Mouse (Mus musculus): ENCODE results near the gene A630001G21Rik. TPM values are rescaled to one million over a fixed set of nuclear protein-coding genes. Genes with fewer than 3 reads are reported as not detected.

Gene A630001G21Rik
- polyA plus RNA-seq, 1 experiment from 2014 or later, result 0.94 TPM

DNA sequence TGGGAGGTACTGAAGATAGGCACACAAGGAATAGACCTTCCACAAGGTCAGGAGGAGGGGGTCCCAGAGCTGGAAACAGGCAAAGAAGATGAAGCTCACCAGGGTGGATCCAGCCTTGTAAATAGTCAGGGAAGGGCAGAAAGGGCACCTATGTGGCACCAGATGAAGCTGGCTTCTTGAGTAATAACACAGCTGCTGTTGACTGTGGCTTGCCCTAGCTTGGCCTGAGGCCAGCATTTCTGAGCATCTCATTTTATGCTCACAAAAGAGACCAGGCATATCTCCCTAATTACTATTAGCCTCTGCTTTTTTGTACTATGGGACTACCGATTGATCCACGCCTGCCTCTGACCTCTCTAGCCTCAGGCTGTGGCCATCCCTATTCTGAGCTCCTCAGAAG is 28.6 kb downstream of the A630001G21Rik start:
- Histone ChIP-seq H3K4me3 (ENCODE audit: low read depth, low read length) (no peak overlapping the region), H3K4me2 (ENCODE audit: low read depth) (no peak overlapping the region), H3K9me3 (ENCODE audit: control insufficient read depth, low read length) (no peaks in the 10 kb centered on the region), H3K9ac (ENCODE audit: low read length) (no peak overlapping the region), H3K36me3 (ENCODE audit: control insufficient read depth, insufficient read depth, low read length) (no peaks in the 10 kb centered on the region), H3K27me3 (ENCODE audit: control insufficient read depth, insufficient read depth, low read length) (no peaks in the 10 kb centered on the region), H3K27ac (ENCODE audit: low read depth, low read length) (no peak overlapping the region), H3K4me1 (ENCODE audit: control insufficient read depth, insufficient read depth, low read length) (no peaks in the 10 kb centered on the region)
- DNase-seq (ENCODE audit: low spot score) (no peak), ATAC-seq (ENCODE audit: insufficient read depth, low FRiP score, low TSS enrichment) (no peak)
- 76% methylated on average over 2 of the region's 2 CpGs for WGBS

DNA sequence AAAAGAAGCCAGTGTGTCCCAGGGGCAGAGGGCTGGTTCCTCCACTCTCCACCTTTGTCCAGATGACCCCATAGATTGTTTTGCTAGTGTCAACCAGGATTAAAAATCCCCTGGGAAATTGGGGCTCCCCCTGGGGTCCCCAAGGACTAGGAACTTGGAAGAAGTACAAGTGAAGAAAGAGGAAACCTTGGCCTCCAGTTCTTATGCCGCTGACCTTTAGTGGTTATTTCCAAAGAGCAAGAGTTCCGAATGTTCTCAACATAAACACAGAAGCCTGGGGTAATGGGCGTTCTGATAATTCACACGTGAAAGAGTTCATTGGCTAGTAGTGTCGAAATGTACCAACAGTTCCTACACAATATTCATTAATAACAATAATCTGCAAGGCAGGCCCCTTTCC is 31.9 kb downstream of the A630001G21Rik start:
- no peak for ATAC-seq (ENCODE audit: insufficient read depth, low FRiP score, low TSS enrichment)
- WGBS, result 93% methylated on average over 5 of the region's 5 CpGs
- Histone ChIP-seq H3K36me3 (ENCODE audit: control insufficient read depth, insufficient read depth, low read length) (no peaks in the 10 kb centered on the region), H3K9me3 (ENCODE audit: control insufficient read depth, low read length) (no peaks in the 10 kb centered on the region), H3K27me3 (ENCODE audit: control insufficient read depth, insufficient read depth, low read length) (no peaks in the 10 kb centered on the region), H3K9ac (ENCODE audit: low read length) (no peak overlapping the region), H3K4me1 (ENCODE audit: control insufficient read depth, insufficient read depth, low read length) (peaks cover 4% of the 10 kb centered on the region; the same call in 1 of the 2 replicates), H3K4me2 (ENCODE audit: low read depth) (no peak overlapping the region), H3K27ac (ENCODE audit: low read depth, low read length) (no peak overlapping the region), H3K4me3 (ENCODE audit: low read depth, low read length) (no peak overlapping the region)
- DNase-seq (ENCODE audit: low spot score), result no peak

DNA sequence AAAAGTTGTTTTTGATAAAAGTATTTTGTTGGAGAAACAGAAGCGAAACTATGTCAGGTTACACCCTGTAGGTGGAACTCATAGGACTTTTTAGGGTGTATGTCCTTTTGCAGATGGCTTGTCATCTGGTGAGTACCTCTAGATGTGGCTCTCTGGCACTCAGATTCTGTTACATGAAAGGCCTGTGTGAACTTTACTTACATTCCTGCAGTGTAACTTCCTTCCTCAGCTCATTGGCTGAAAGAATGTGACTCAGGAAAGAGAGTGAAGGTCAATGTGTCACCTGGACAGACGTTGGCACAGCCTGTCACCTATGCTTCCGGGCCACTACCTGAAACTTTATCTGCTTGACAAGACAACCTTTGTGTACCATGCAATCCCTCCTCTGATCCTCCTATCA is 33.9 kb downstream of the A630001G21Rik start:
- Histone ChIP-seq H3K4me2 (ENCODE audit: low read depth) (no peak overlapping the region), H3K9me3 (ENCODE audit: control insufficient read depth, low read length) (no peaks in the 10 kb centered on the region), H3K9ac (ENCODE audit: low read length) (no peak overlapping the region), H3K4me3 (ENCODE audit: low read depth, low read length) (no peak overlapping the region), H3K27ac (ENCODE audit: low read depth, low read length) (no peak overlapping the region), H3K36me3 (ENCODE audit: control insufficient read depth, insufficient read depth, low read length) (no peaks in the 10 kb centered on the region), H3K4me1 (ENCODE audit: control insufficient read depth, insufficient read depth, low read length) (peaks cover 4% of the 10 kb centered on the region; the same call in 1 of the 2 replicates), H3K27me3 (ENCODE audit: control insufficient read depth, insufficient read depth, low read length) (no peaks in the 10 kb centered on the region)
- ATAC-seq (ENCODE audit: insufficient read depth, low FRiP score, low TSS enrichment) (no peak), DNase-seq (ENCODE audit: low spot score) (no peak)
- 85% methylated on average over 3 of the region's 3 CpGs for WGBS

DNA sequence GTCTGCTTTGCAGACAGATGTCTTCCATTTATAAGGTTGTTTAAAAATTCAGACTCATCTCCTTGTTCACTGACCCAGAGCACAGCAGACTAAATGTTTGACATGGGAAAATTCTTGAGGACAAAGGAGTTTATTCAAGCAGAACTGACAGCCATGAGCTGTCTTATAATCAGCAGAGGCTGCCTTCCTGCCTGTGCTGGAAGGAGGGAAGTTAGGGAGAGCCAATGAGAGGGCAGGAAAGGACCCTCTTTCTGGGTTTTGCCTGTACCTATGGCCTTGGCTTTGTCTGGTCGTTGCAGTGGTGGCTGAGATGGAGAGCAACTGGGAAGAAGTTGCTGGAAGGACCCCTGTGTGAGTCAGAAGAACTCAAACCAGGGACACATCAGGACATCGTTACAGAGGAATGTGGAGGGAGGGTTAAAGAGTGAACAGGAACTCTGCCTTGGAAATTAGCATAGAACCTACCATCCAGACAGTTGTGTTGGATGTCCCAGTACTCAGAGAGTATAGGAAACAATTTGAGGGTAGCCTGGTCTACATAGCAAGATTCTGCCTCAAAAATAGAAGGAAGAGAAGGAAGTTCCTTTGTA is 35.4 kb downstream of the A630001G21Rik start:
- Histone ChIP-seq H3K36me3 (ENCODE audit: control insufficient read depth, insufficient read depth, low read length) (no peaks in the 10 kb centered on the region), H3K4me3 (ENCODE audit: low read depth, low read length) (no peak overlapping the region), H3K27ac (ENCODE audit: low read depth, low read length) (no peak overlapping the region), H3K27me3 (ENCODE audit: control insufficient read depth, insufficient read depth, low read length) (no peaks in the 10 kb centered on the region), H3K4me2 (ENCODE audit: low read depth) (no peak overlapping the region), H3K9ac (ENCODE audit: low read length) (no peak overlapping the region), H3K4me1 (ENCODE audit: control insufficient read depth, insufficient read depth, low read length) (peaks cover 4% of the 10 kb centered on the region; the same call in 1 of the 2 replicates), H3K9me3 (ENCODE audit: control insufficient read depth, low read length) (no peaks in the 10 kb centered on the region)
- ATAC-seq (ENCODE audit: insufficient read depth, low FRiP score, low TSS enrichment), result peak; percentile 87
- WGBS, result 18% methylated on average over 2 of the region's 2 CpGs
- peak; percentile 48 for DNase-seq (ENCODE audit: low spot score)

DNA sequence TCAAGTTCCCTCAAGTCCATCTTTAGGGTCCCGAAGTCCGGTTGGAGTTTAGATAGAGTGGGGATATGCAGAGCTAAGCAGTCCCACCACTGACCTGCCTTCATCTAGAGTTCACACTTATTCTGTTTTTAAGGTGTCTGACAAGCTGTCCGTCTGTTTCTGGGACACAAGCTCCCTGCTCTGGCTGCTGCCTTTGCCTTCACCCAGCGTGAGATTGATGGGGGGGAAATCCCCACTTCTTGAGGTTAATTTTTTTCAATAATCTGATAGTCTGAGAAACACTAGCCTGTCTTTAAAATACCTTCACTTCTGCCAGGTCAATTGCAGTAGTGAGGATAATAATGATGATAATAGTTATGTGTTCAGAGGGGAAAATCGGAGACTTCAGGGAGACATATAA is 36.1 kb downstream of the A630001G21Rik start:
- 65% methylated on average over 5 of the region's 5 CpGs for WGBS

DNA sequence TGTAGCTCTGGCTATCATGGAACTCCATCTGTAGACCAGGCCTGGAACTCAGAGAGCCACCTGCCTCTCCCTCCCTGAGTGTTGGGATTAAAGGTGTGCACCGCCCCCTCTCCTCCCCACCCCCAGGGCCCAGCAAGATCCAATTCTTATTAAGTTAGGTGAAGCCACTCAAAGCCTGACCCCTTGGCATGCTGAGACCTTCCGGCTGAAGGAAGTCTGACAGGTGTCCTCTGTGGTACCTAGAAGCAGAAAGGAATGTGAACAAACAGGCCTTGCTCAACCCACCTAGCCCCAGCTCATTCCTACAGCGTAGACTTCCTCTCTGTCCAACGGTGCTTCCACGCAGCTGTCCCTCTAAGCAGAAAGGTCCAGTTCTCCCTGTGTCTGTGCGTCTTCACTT is 37.5 kb downstream of the A630001G21Rik start:
- 88% methylated on average over 6 of the region's 6 CpGs for WGBS
- Histone ChIP-seq H3K4me2 (ENCODE audit: low read depth) (no peak overlapping the region), H3K27me3 (ENCODE audit: control insufficient read depth, insufficient read depth, low read length) (no peaks in the 10 kb centered on the region), H3K27ac (ENCODE audit: low read depth, low read length) (no peak overlapping the region), H3K4me3 (ENCODE audit: low read depth, low read length) (no peak overlapping the region), H3K9ac (ENCODE audit: low read length) (no peak overlapping the region), H3K9me3 (ENCODE audit: control insufficient read depth, low read length) (no peaks in the 10 kb centered on the region), H3K4me1 (ENCODE audit: control insufficient read depth, insufficient read depth, low read length) (peaks cover 4% of the 10 kb centered on the region; the same call in 1 of the 2 replicates), H3K36me3 (ENCODE audit: control insufficient read depth, insufficient read depth, low read length) (no peaks in the 10 kb centered on the region)
- ATAC-seq (ENCODE audit: insufficient read depth, low FRiP score, low TSS enrichment), result no peak
- no peak for DNase-seq (ENCODE audit: low spot score)

More for the DNA sequence above, 36.1 kb downstream of the A630001G21Rik start:
- Histone ChIP-seq H3K9me3 (ENCODE audit: control insufficient read depth, low read length) (no peaks in the 10 kb centered on the region), H3K4me2 (ENCODE audit: low read depth) (no peak overlapping the region), H3K27ac (ENCODE audit: low read depth, low read length) (no peak overlapping the region), H3K4me3 (ENCODE audit: low read depth, low read length) (no peak overlapping the region), H3K9ac (ENCODE audit: low read length) (no peak overlapping the region), H3K36me3 (ENCODE audit: control insufficient read depth, insufficient read depth, low read length) (no peaks in the 10 kb centered on the region), H3K4me1 (ENCODE audit: control insufficient read depth, insufficient read depth, low read length) (peaks cover 4% of the 10 kb centered on the region; the same call in 1 of the 2 replicates), H3K27me3 (ENCODE audit: control insufficient read depth, insufficient read depth, low read length) (no peaks in the 10 kb centered on the region)
- ATAC-seq (ENCODE audit: insufficient read depth, low FRiP score, low TSS enrichment) (no peak), DNase-seq (ENCODE audit: low spot score) (no peak)

DNA sequence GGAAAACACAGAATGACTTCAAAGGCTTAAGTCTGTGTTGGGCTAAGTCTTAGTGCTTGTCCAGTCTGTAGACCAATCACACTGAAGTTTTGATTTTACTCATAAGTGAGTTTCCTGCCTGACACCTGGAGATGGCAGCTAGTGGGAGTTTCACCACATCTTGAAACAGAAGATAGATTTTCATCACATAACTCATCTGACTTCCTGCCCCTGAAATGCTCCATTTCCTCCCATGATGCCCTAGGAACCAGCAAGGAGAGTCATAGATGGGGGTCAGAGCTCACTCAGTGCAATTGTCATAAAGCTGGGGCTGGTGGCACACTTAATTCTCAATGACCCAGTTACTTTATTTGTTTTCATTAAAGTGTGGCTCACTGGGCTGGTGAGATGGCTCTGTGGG is 38.6 kb downstream of the A630001G21Rik start:
- peaks cover 4% of the 10 kb centered on the region; the same call in 1 of the 2 replicates for H3K4me1 ChIP-seq (ENCODE audit: control insufficient read depth, insufficient read depth, low read length)
- ATAC-seq (ENCODE audit: insufficient read depth, low FRiP score, low TSS enrichment) (no peak), DNase-seq (ENCODE audit: low spot score) (no peak)
- H3K4me2 ChIP-seq (ENCODE audit: low read depth), result no peak overlapping the region
- H3K36me3 ChIP-seq (ENCODE audit: control insufficient read depth, insufficient read depth, low read length), result no peaks in the 10 kb centered on the region
- H3K9me3 ChIP-seq (ENCODE audit: control insufficient read depth, low read length), result no peaks in the 10 kb centered on the region
- H3K9ac ChIP-seq (ENCODE audit: low read length), result no peak overlapping the region
- H3K4me3 ChIP-seq (ENCODE audit: low read depth, low read length), result no peak overlapping the region
- H3K27me3 ChIP-seq (ENCODE audit: control insufficient read depth, insufficient read depth, low read length), result no peaks in the 10 kb centered on the region
- no peak overlapping the region for H3K27ac ChIP-seq (ENCODE audit: low read depth, low read length)

DNA sequence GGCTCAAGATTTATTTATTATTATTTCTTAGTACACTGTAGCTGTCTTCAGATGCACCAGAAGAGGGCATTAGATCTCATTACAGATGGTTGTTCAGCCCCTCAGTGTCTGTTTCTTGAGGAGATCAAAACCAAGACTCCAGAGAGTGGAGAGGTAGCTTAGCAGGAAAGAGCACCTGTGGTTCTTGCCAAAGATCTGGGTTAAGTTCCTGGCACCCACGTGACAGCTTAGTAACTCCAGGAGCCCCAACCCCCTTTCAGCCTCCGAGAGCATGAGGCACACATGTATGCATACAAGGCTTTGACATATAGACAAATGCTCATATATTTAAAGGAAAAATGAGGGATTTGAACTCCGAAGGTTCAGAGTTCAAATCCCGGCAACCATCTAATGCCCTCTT is 39.4 kb downstream of the A630001G21Rik start:
- DNase-seq (ENCODE audit: low spot score), result no peak

More for the DNA sequence above, 39.4 kb downstream of the A630001G21Rik start:
- Histone ChIP-seq H3K4me1 (ENCODE audit: control insufficient read depth, insufficient read depth, low read length) (peaks cover 4% of the 10 kb centered on the region; the same call in 1 of the 2 replicates), H3K9ac (ENCODE audit: low read length) (no peak overlapping the region), H3K27ac (ENCODE audit: low read depth, low read length) (no peak overlapping the region), H3K27me3 (ENCODE audit: control insufficient read depth, insufficient read depth, low read length) (no peaks in the 10 kb centered on the region), H3K9me3 (ENCODE audit: control insufficient read depth, low read length) (no peaks in the 10 kb centered on the region), H3K4me3 (ENCODE audit: low read depth, low read length) (no peak overlapping the region), H3K4me2 (ENCODE audit: low read depth) (no peak overlapping the region), H3K36me3 (ENCODE audit: control insufficient read depth, insufficient read depth, low read length) (no peaks in the 10 kb centered on the region)
- no peak for ATAC-seq (ENCODE audit: insufficient read depth, low FRiP score, low TSS enrichment)
- 96% methylated on average over 4 of the region's 4 CpGs for WGBS

Data from neural tube, embryonic 11.5 days (tissue).